Mouse (Mus musculus) cortical plate, adult 2 months (tissue): ENCODE data around the gene Plk3. TPM values are rescaled to one million over a fixed set of nuclear protein-coding genes. Genes with fewer than 3 reads are reported as not detected.

Experiments
- H3K27ac ChIP-seq: fragments of 200-500 bp; 2 replicates; pipeline ENCODE4 v1.5.1; 2012; ENCODE audit warnings: low read length, control low read depth, inconsistent platforms; ENCODE audit not compliant: insufficient read depth
- H3K4me1 ChIP-seq: fragments of 200-500 bp; 2 replicates; pipeline ENCODE4 v1.6.1; 2011; ENCODE audit warnings: low read length; ENCODE audit not compliant: control insufficient read depth, insufficient read depth
- H3K4me3 ChIP-seq: fragments of 200-500 bp; 2 replicates; pipeline ENCODE4 v1.5.1; 2011; ENCODE audit warnings: mild to moderate bottlenecking, low read length, control low read depth; ENCODE audit not compliant: insufficient read depth
- CTCF ChIP-seq: fragments of 200-500 bp; IDR thresholded peaks from 2 replicates; pipeline ENCODE4 v1.5.1; 2011; ENCODE audit warnings: mild to moderate bottlenecking, control low read depth, low read length; ENCODE audit not compliant: insufficient read depth; ENCODE audit errors: extremely low read depth
- POLR2A ChIP-seq: fragments of 200-500 bp; IDR thresholded peaks from 2 replicates; pipeline ENCODE4 v1.6.1; 2011; ENCODE audit warnings: mild to moderate bottlenecking, low read length, control low read depth; ENCODE audit not compliant: insufficient read depth; ENCODE audit errors: extremely low read depth
- polyA plus RNA-seq: library from polyadenylated mRNA; depleted of rRNA; stranded (reverse); fragments of >200 nt; gene quantifications from 2 replicates; pipeline ENCODE4 v1.2.3, GENCODE M21; 2012; rRNA removed

The Plk3 gene
- polyA plus RNA-seq, 1 experiment = 19.5 TPM

DNA sequence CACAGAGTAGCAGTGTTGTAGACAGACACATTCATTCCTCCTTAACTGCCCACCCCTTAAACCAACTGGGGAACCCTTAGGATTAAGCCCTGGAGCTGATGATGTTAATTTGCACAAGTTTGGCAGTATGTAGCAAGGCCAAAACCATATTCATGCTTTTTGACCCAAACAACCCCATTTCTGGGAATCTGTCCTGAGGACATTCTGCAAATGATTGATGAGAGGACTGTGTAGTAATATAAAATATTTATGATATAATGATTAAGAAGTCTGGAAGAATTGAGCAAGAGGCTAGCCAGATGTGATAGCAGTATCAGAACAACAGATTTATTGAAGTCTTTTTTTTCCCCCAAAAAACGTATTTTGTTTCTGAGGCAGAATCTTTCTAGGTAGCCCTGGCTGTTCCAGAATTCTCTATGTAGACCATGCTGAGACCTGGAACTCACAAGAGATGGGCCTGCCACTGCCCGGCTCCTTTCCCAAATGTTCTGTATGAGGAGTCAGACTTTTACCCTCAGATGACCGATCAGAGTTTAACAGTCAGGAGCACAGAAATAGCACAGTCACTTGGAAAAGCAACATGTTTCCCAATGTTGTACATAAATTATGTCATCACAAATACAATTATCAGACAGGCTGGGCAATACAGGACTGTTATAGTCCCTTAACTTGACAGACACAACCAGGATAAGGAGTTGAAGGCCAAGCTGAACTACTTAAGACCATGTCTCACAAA lies 39.0 kb downstream of the Plk3 start:
- no peak for TF ChIP-seq POLR2A
- H3K4me3 ChIP-seq = no peak overlapping the region
- H3K4me1 ChIP-seq = peaks cover 2% of the 10 kb centered on the region; the same call in 1 of the 2 replicates
- H3K27ac ChIP-seq = no peak overlapping the region

DNA sequence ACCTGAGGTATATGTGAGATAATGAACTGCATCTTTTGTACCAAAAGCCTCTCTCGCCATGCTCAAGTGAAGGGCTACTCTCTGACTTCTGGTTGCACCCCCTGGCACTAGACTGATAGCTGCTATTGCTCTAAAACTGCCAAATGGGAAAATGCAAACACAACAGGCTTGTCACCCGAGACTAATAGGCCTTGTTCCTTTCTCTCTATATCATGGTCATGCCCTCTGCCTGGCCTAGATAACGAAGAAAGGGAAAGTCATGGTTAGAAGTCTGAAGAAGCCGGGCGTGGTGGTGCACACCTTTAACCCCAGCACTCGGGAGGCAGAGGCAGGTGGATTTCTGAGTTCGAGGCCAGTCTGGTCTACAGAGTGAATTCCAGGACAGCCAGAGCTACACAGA lies 43.2 kb downstream of the Plk3 start:
- H3K4me1 ChIP-seq = no peaks in the 10 kb centered on the region
- no peak overlapping the region for H3K27ac ChIP-seq
- TF ChIP-seq CTCF = no peak

DNA sequence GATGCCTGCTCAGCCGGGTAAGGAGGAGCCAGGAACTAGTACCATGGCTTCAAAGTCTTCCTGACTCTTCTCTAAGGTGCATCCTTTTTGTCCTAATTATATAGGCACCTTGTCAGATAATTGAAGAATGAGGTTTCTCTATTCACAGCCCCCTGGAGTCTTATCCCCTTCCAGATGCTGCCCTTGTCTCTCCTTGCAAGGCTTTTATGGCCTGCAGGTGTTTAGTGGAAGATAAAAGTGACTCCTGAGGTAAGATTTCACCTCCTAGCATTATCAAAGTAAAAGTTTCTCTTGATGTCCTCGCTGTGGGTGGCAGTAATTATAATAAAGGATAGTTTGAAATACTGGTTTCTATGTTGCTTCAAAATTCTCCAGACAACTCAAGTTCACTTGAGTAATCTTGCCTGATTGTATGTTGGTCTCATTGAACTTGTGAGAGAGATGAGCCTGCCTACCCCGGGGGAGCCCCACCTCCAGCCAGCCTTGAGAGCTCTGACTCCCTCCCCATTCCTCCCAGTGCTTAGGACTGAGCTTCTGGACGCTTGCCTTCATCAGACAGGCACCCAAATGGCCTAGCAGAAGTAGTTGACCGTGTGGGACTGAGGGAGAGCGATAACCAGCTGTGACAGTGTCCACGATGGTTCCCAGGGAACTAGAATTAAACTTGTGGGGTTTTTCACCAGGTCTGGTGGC lies 45.7 kb downstream of the Plk3 start:
- TF ChIP-seq POLR2A (no peak), CTCF (no peak)
- no peak overlapping the region for H3K4me3 ChIP-seq

More for the DNA sequence above, 43.2 kb downstream of the Plk3 start:
- H3K4me3 ChIP-seq = no peak overlapping the region

More for the DNA sequence above, 45.7 kb downstream of the Plk3 start:
- Histone ChIP-seq H3K27ac (no peak overlapping the region), H3K4me1 (no peaks in the 10 kb centered on the region)

Other genes starting within 250 kb of the Plk3 start
- 68.1 and 73.8 TPM in 2 replicates for gene Urod, start 139.6 kb downstream of the Plk3 start, polyA plus RNA-seq
- 44.6 and 50.1 TPM in 2 replicates for gene Hectd3, start 138.6 kb downstream of the Plk3 start, polyA plus RNA-seq
- 19.0 and 20.2 TPM in 2 replicates for gene Eif2b3, start 114.6 kb downstream of the Plk3 start, polyA plus RNA-seq
- 1.5 and 1.8 TPM in 2 replicates for gene Ptch2, start 37.9 kb downstream of the Plk3 start, polyA plus RNA-seq
- gene Btbd19, start 8.2 kb downstream of the Plk3 start, polyA plus RNA-seq = 14.6 and 14.9 TPM in 2 replicates
- gene Tctex1d4, start 7.2 kb downstream of the Plk3 start, polyA plus RNA-seq = 0.68 and 1.8 TPM in 2 replicates
- 499 and 554 TPM in 2 replicates for gene Rps8, start 22.3 kb upstream of the Plk3 start, polyA plus RNA-seq
- gene Kif2c, start 48.7 kb upstream of the Plk3 start, polyA plus RNA-seq = 0.40 and 0.54 TPM in 2 replicates
- 4.8 and 6.1 TPM in 2 replicates for gene Tmem53, start 118.0 kb upstream of the Plk3 start, polyA plus RNA-seq
- gene Armh1, start 118.2 kb upstream of the Plk3 start, polyA plus RNA-seq = 0.38 and 0.67 TPM in 2 replicates